8 mouse cellular contexts compared by ENCODE assay signal in the genomic region with DNA sequence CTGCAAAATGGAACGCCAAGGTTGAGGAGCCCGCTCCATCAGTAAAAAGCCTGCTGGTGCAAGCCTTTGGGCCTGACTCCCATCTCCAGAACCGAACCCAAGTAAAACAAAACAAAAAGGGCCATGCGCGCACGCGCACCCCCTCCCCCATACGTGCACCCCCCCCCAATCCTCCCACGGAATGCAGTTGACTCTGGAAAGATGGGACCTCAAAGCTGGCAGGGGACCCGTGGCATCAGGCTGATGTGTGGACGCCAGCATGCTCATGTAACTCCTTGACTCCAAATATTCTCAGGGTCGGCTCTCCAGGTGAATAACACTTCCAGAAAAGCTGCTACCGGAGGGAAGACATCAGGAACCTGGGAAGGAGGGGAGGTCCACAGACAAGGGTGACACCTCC.
A peak's percentile ranks its signal among the peaks of the same experiment; 100 is the strongest.
DNase-seq lines count a peak whose midpoint lies in the region; ATAC-seq and TF ChIP-seq lines count a peak whose summit lies in the region.

No protein-coding gene starts in this region.

- H3K4me1 ChIP-seq in kidney, adult 2 months (ENCODE audit: control insufficient read depth, insufficient read depth, low read length), result no peaks in the 10 kb centered on the region
- peaks cover 58% of the 10 kb centered on the region for H3K4me1 ChIP-seq in G1E (ENCODE audit: insufficient read depth, low read depth, low read length)
- H3K4me1 ChIP-seq in forebrain, embryonic 11.5 days (replicated peaks; ENCODE audit: control insufficient read depth, insufficient read depth, low read length), result peaks cover 12% of the 10 kb centered on the region
- H3K4me1 ChIP-seq in limb, embryonic 13.5 days, result peaks cover 35% of the 10 kb centered on the region

- no peak overlapping the region for H3K9ac ChIP-seq in forebrain, embryonic 11.5 days (ENCODE audit: low read length)
- H3K9ac ChIP-seq in limb, embryonic 13.5 days, result peak overlapping the region; percentile 40; the same call in 1 of the 2 replicates

- no peak for TF ChIP-seq CTCF in kidney, adult 2 months (conservative IDR thresholded peaks at IDR 0.05; ENCODE audit: insufficient read depth, insufficient read length, low read depth, low read length)
- no peak for TF ChIP-seq CTCF in G1E (IDR thresholded peaks at IDR 0.05; ENCODE audit: low read depth, low read length)

- no peak for DNase-seq in kidney, adult 2 months
- DNase-seq in kidney, adult 9 months, result no peak
- DNase-seq in G1E (ENCODE audit: low spot score), result no peak
- no peak for DNase-seq in forebrain, embryonic 11.5 days (ENCODE audit: low spot score)
- no peak for DNase-seq in c-Kit-positive CD71-positive TER-119-positive erythroid progenitor cells, embryonic 14.5 days (ENCODE audit: low spot score)
- no peak for DNase-seq in thymus, postnatal 14 days
- no peak for DNase-seq in left cerebral cortex, postnatal 10 days (ENCODE audit: extremely low spot score in 1 of 2, low spot score in 2 of 2)

- H3K27ac ChIP-seq in kidney, adult 2 months (ENCODE audit: insufficient read depth, low read depth, low read length), result no peak overlapping the region
- H3K27ac ChIP-seq in forebrain, embryonic 11.5 days (ENCODE audit: low read depth, low read length), result no peak overlapping the region
- no peak overlapping the region for H3K27ac ChIP-seq in limb, embryonic 13.5 days

- intact Hi-C loops in left cerebral cortex, postnatal 10 days (cut with DNase I), result no loop called here

- no peak for ATAC-seq in G1E (ENCODE audit: extremely low read depth, insufficient number of reproducible peaks, low FRiP score, poor library complexity, severe bottlenecking)
- ATAC-seq in forebrain, embryonic 11.5 days (replicated peaks; ENCODE audit: low FRiP score), result no peak
- ATAC-seq in limb, embryonic 13.5 days (ENCODE audit: low FRiP score, low read depth), result no peak

- 74% methylated on average over 13 of the region's 13 CpGs for WGBS in kidney, adult 2 months
- 76% methylated on average over 13 of the region's 13 CpGs for WGBS in forebrain, embryonic 11.5 days
- WGBS in limb, embryonic 13.5 days, result 75% methylated on average over 13 of the region's 13 CpGs

- H3K27me3 ChIP-seq in kidney, adult 2 months (replicated peaks; ENCODE audit: control insufficient read depth, insufficient read depth, low read length), result no peaks in the 10 kb centered on the region
- peaks cover 41% of the 10 kb centered on the region for H3K27me3 ChIP-seq in G1E (ENCODE audit: insufficient read depth, low read length)
- H3K27me3 ChIP-seq in forebrain, embryonic 11.5 days (ENCODE audit: control insufficient read depth, insufficient read depth, low read length), result peaks cover 2% of the 10 kb centered on the region; the same call in 1 of the 2 replicates
- peaks cover 34% of the 10 kb centered on the region; the same call in 1 of the 2 replicates for H3K27me3 ChIP-seq in limb, embryonic 13.5 days

- 0 out of 2 replicates have a peak, but pooled peaks cover 2% of the 10 kb centered on the region for H3K9me3 ChIP-seq in G1E (replicated peaks)
- H3K9me3 ChIP-seq in forebrain, embryonic 11.5 days (ENCODE audit: control insufficient read depth, low read length), result no peaks in the 10 kb centered on the region; the same call in 1 of the 2 replicates
- H3K9me3 ChIP-seq in limb, embryonic 13.5 days, result no peaks in the 10 kb centered on the region

- 0 out of 2 replicates have a peak overlapping the region, but pooled peaks have one; percentile 51 for H3K4me3 ChIP-seq in kidney, adult 2 months (ENCODE audit: insufficient read depth, low read depth, low read length)
- H3K4me3 ChIP-seq in G1E (ENCODE audit: low read depth, low read length), result peak overlapping the region; percentile 62; the same call in 1 of the 2 replicates
- no peak overlapping the region for H3K4me3 ChIP-seq in forebrain, embryonic 11.5 days (ENCODE audit: low read depth, low read length)
- H3K4me3 ChIP-seq in limb, embryonic 13.5 days, result peak overlapping the region; percentile 36

- H3K36me3 ChIP-seq in kidney, adult 2 months (ENCODE audit: control insufficient read depth, insufficient read depth, low read length), result no peaks in the 10 kb centered on the region
- no peaks in the 10 kb centered on the region for H3K36me3 ChIP-seq in G1E (replicated peaks)
- H3K36me3 ChIP-seq in forebrain, embryonic 11.5 days (ENCODE audit: control insufficient read depth, insufficient read depth, low read length), result no peaks in the 10 kb centered on the region
- no peaks in the 10 kb centered on the region for H3K36me3 ChIP-seq in limb, embryonic 13.5 days

- TF ChIP-seq POLR2A in kidney, adult 2 months (IDR thresholded peaks at IDR 0.05; ENCODE audit: low read depth, low read length), result no peak

- peak overlapping the region; percentile 42 for H3K4me2 ChIP-seq in forebrain, embryonic 11.5 days (ENCODE audit: low read depth, low read length, severe bottlenecking)
- peak overlapping the region; percentile 60 for H3K4me2 ChIP-seq in limb, embryonic 13.5 days (replicated peaks)
